Mouse (Mus musculus) frontal cortex, adult 2 months (tissue): ENCODE data around the gene 4930444G20Rik. TPM values are rescaled to one million over a fixed set of nuclear protein-coding genes. Genes with fewer than 3 reads are reported as not detected.
A peak's percentile ranks its signal among the peaks of the same experiment; 100 is the strongest.
"Not testable (repeated sequence)": the region's sequence is repeated elsewhere in the genome, so short reads cannot be mapped to it uniquely, and the experiment has no call there.

Experiments used
- DNase-seq, 2 experiments: peaks; one replicate each; pipeline ENCODE4 v3.0.0; 2022; ENCODE audit warnings: low spot score in 1 of 2; ENCODE audit errors: extremely low spot score in 1 of 2
- polyA plus RNA-seq: library from polyadenylated mRNA; depleted of rRNA; stranded (reverse); fragments of >200 nt; gene quantifications from 2 replicates; pipeline ENCODE4 v1.2.3, GENCODE M21; 2012; rRNA removed

4930444G20Rik gene
- polyA plus RNA-seq, result not detected in 2 replicates

GRCm38 (mm10) chr10:22067979-22068378 is at the start of gene 4930444G20Rik:
4930444G20Rik (minus strand) TSS chr10:22068079.
- not testable (repeated sequence) for DNase-seq

- DNase-seq, result no peak
These were observed 6.7 kb upstream of the 4930444G20Rik start for GRCm38 (mm10) chr10:22074531-22074930.

GRCm38 (mm10) chr10:22072739-22073138 is 4.9 kb upstream of the 4930444G20Rik start:
- DNase-seq, result no peak

- no peak for DNase-seq
These were observed 2.7 kb upstream of the 4930444G20Rik start for GRCm38 (mm10) chr10:22070576-22070975.

GRCm38 (mm10) chr10:22070168-22070567 is 2.3 kb upstream of the 4930444G20Rik start:
- no peak for DNase-seq

- no peak for DNase-seq
These were observed 8.5 kb downstream of the 4930444G20Rik start for GRCm38 (mm10) chr10:22059415-22059814.

GRCm38 (mm10) chr10:22059026-22059325 is 8.9 kb downstream of the 4930444G20Rik start:
- DNase-seq, result no peak

- DNase-seq, result peak; percentile 91 to 94
These were observed 9.5 kb downstream of the 4930444G20Rik start for GRCm38 (mm10) chr10:22058218-22059025.

GRCm38 (mm10) chr10:22055308-22055707 is 12.6 kb downstream of the 4930444G20Rik start:
- no peak for DNase-seq

- DNase-seq, result peak in 1 of 2 experiments; percentile 76
These were observed 31.6 kb downstream of the 4930444G20Rik start for GRCm38 (mm10) chr10:22036256-22036655.

GRCm38 (mm10) chr10:22034303-22034702 is 33.6 kb downstream of the 4930444G20Rik start:
- DNase-seq, result peak in 1 of 2 experiments; percentile 63

- no peak for DNase-seq
These were observed 49.3 kb downstream of the 4930444G20Rik start for GRCm38 (mm10) chr10:22018618-22019017.

GRCm38 (mm10) chr10:22017469-22018159 is 50.3 kb downstream of the 4930444G20Rik start:
- DNase-seq, result no peak

Other genes with a start within 250 kb of the 4930444G20Rik start
- 42.8 and 50.9 TPM in 2 replicates for gene Sgk1, start 185.9 kb downstream of the 4930444G20Rik start, polyA plus RNA-seq
- gene E030030I06Rik, start 81.2 kb upstream of the 4930444G20Rik start, polyA plus RNA-seq, result 0.36 and 0.67 TPM in 2 replicates
- not detected in 2 replicates for gene Raet1e, start 90.5 kb upstream of the 4930444G20Rik start, polyA plus RNA-seq
- gene H60b, start 90.5 kb upstream of the 4930444G20Rik start, polyA plus RNA-seq, result 0.22 and 0.50 TPM in 2 replicates